Mouse (Mus musculus) intestine, postnatal 0 days (tissue): ENCODE results near the gene Emsy. TPM values are rescaled to one million over a fixed set of nuclear protein-coding genes. Genes with fewer than 3 reads are reported as not detected.

Experiments used
- ATAC-seq: fragments of 200-750 bp; cut with Nextera tagmentation; 2 replicates; pipeline ENCODE4 v1.8.0; 2017; ENCODE audit warnings: mild to moderate bottlenecking, moderate TSS enrichment, moderate library complexity
- H3K27ac ChIP-seq: fragments of 300-500 bp; sonication (generic); 2 replicates; pipeline ENCODE4 v1.5.1; 2014; ENCODE audit warnings: mild to moderate bottlenecking, low read depth, low read length, moderate library complexity
- H3K27me3 ChIP-seq: fragments of 300-500 bp; sonication (generic); replicated peaks from 2 replicates; pipeline ENCODE4 v1.6.1; 2014; ENCODE audit warnings: low read length, mixed read lengths; ENCODE audit not compliant: control insufficient read depth, insufficient read depth
- H3K36me3 ChIP-seq: fragments of 300-500 bp; sonication (generic); 2 replicates; pipeline ENCODE4 v1.6.1; 2014; ENCODE audit warnings: mild to moderate bottlenecking, moderate library complexity; ENCODE audit not compliant: control insufficient read depth, insufficient read depth
- H3K4me1 ChIP-seq: fragments of 300-500 bp; sonication (generic); replicated peaks from 2 replicates; pipeline ENCODE4 v1.6.1; 2014; ENCODE audit warnings: antibody characterized with exemption, low read length, mixed read lengths; ENCODE audit not compliant: control insufficient read depth, insufficient read depth
- H3K4me2 ChIP-seq: fragments of 300-500 bp; sonication (generic); replicated peaks from 2 replicates; pipeline ENCODE4 v1.6.1; 2014; ENCODE audit warnings: low read depth, mild to moderate bottlenecking, moderate library complexity
- H3K4me3 ChIP-seq: fragments of 300-500 bp; sonication (generic); 2 replicates; pipeline ENCODE4 v1.5.1; 2014; ENCODE audit warnings: low read depth, low read length
- H3K9ac ChIP-seq: fragments of 300-500 bp; sonication (generic); 2 replicates; pipeline ENCODE4 v1.6.1; 2014; ENCODE audit warnings: mild to moderate bottlenecking, low read depth, low read length
- H3K9me3 ChIP-seq: fragments of 300-500 bp; sonication (generic); 2 replicates; pipeline ENCODE4 v1.6.1; 2016; ENCODE audit warnings: mixed run types; ENCODE audit not compliant: control insufficient read depth
- CTCF ChIP-seq: sonication (generic); IDR thresholded peaks from 2 replicates; pipeline ENCODE4 v1.5.1; 2016; ENCODE audit warnings: low read depth, mild to moderate bottlenecking, control low read depth, antibody characterized with exemption, moderate library complexity
- WGBS: fragments of 180-500 bp; shearing (Covaris S2); extraction: QIAGEN DNeasy Blood & Tissue Kit; methylation state at CpG from one replicate; pipeline ENCODE4 v1.1.7; 2014; 5-methylcytosine and 5-hydroxymethylcytosine counted together
- polyA plus RNA-seq: library from polyadenylated mRNA; unstranded; fragments of >200 nt; fragmentation: Nextera tagmentation; extraction: Ambion mirVana; gene quantifications from 2 replicates; pipeline ENCODE4 v1.2.1, GENCODE M21; 2015

Gene Emsy
- polyA plus RNA-seq, 1 experiment from 2014 or later = 5.8 TPM

DNA sequence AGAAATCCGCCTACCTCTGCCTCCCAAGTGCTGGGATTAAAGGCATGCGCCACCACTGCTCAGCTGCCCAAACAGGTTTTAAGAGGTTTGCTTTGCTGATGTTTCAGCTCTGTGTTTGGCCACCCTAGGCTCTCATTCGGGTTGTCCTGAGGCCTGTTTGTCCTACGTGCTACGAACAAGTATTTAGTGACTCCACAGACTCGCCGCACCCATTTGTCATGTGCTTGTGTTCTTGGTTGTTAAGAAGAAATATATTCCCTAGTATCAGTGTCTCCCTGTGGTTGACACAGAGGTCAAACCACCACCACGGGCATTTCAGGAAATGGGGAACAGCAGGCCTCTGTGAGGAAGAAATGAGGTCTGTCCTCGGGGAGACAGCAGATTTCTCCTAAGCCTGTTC is 14.8 kb upstream of the Emsy start:
- Histone ChIP-seq H3K4me1 (no peaks in the 10 kb centered on the region), H3K4me2 (no peak overlapping the region), H3K27ac (no peak overlapping the region), H3K36me3 (no peaks in the 10 kb centered on the region), H3K9ac (no peak overlapping the region), H3K4me3 (no peak overlapping the region), H3K27me3 (no peaks in the 10 kb centered on the region), H3K9me3 (no peaks in the 10 kb centered on the region)
- peak; percentile 31; the same call in 1 of the 2 replicates for ATAC-seq
- WGBS = 57% methylated on average over 9 of the region's 9 CpGs
- no peak for TF ChIP-seq CTCF

DNA sequence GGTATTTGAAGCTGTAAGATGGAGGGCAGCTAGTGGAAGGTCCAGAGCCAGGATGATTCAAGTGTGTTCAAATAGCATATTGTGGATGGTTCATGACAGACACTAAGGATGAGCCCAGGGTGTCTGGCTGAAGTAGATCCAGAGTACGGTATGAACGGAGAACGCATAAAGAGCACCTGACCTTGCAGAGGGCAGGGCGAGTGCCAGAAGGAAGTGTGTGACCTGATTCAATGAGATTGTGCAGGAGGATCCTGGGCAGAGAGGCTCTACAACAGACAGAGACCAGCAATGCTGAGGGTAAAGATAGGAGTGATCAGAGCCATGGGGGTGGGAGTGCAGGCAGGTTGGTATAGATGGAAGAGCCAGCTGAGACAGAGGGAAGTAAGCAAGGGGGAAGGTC is 14.2 kb upstream of the Emsy start:
- 79% methylated on average over 4 of the region's 4 CpGs for WGBS
- Histone ChIP-seq H3K4me1 (no peaks in the 10 kb centered on the region), H3K9me3 (no peaks in the 10 kb centered on the region), H3K4me3 (no peak overlapping the region), H3K27me3 (no peaks in the 10 kb centered on the region), H3K27ac (no peak overlapping the region), H3K36me3 (no peaks in the 10 kb centered on the region), H3K9ac (no peak overlapping the region), H3K4me2 (no peak overlapping the region)
- ATAC-seq = no peak
- TF ChIP-seq CTCF = no peak

DNA sequence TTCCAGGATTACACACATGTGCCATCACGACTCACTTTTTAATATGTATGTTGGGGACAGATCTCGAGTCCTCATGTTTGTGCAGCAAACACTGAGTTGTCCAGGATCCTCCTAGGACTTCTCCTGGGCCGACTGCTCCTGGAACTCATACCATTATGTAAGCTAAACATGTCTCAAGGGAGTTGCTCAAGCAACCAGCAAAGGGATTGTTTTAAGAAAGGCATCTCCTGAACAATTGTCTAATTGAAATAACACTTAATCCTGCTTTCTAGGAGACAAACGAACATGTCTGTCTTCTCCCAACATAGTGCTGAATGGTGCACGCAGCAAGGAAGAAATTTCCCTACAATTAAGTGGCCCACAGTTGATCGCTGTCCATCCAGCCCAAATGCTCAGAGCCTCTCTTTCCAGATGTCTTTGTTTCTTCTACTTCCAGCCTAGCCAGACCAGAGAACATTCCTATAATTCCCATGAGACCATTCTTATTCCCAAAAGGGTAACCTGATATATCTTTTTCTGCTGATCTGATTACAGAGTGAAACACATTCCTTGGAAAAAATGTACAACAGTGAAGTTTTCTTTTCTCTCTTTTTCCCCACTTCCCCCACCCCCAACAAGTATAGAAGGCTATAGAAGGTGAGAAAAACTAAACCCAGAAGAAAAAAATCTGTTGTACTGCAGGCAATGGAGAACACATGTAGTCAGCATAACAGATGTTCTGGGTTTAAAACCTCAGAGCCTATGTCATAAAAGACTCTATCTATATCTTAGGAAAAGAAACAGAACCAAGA is 11.6 kb upstream of the Emsy start:
- Histone ChIP-seq H3K9ac (no peak overlapping the region), H3K27me3 (no peaks in the 10 kb centered on the region), H3K27ac (no peak overlapping the region), H3K4me2 (no peak overlapping the region), H3K4me3 (no peak overlapping the region), H3K4me1 (no peaks in the 10 kb centered on the region), H3K36me3 (no peaks in the 10 kb centered on the region), H3K9me3 (no peaks in the 10 kb centered on the region)
- TF ChIP-seq CTCF = no peak
- no peak for ATAC-seq
- 59% methylated on average over 6 of the region's 6 CpGs for WGBS

DNA sequence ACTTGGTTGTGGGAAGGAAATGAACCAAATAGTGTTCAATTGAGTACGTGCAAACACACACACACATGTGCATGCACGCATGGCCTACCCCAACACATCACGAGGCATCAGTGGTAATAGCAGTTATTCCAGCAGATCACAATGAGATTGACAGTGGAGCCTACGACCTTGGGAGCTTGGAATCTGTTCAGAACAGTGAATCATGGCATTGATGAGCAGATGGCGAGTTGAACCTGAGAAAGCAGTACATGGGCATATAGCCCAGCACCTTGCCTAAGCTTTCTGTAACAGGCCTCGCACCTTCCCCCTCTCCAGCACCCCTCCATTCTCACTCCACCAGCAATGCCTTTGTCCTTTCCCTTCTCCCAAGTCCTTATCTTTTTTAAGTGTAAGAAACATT is 9.1 kb upstream of the Emsy start:
- no peak overlapping the region for H3K9ac ChIP-seq
- 91% methylated on average over 6 of the region's 6 CpGs for WGBS
- no peak overlapping the region for H3K4me3 ChIP-seq
- no peaks in the 10 kb centered on the region for H3K9me3 ChIP-seq
- H3K36me3 ChIP-seq = no peaks in the 10 kb centered on the region
- H3K27me3 ChIP-seq = no peaks in the 10 kb centered on the region
- no peak overlapping the region for H3K27ac ChIP-seq
- H3K4me2 ChIP-seq = no peak overlapping the region
- no peaks in the 10 kb centered on the region for H3K4me1 ChIP-seq
- no peak for TF ChIP-seq CTCF
- ATAC-seq = no peak

DNA sequence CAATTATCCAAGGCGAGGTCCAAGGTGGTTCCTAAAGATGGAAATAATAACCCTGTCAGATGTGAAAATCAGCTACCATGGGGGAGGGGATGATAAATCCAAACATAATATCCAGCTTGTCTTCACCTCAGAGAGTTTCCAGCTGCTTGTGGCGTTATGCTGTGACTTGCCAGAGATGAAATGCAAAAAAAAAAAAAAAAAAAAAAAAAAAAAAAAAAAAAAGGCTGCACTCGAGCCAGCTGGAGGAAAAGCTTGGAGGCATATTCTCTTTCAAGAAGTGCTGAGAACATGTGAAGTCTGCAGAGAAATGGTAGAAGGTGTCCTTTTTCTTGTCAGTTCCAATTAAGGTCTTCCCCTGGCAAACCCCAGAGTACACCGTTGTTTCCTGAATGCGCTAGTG is 8.6 kb upstream of the Emsy start:
- no peaks in the 10 kb centered on the region for H3K27me3 ChIP-seq
- H3K4me1 ChIP-seq = no peaks in the 10 kb centered on the region
- H3K4me3 ChIP-seq = no peak overlapping the region
- H3K4me2 ChIP-seq = no peak overlapping the region
- WGBS = 61% methylated on average over 5 of the region's 5 CpGs
- H3K36me3 ChIP-seq = no peaks in the 10 kb centered on the region
- ATAC-seq = no peak
- H3K27ac ChIP-seq = no peak overlapping the region
- H3K9ac ChIP-seq = no peak overlapping the region
- no peaks in the 10 kb centered on the region for H3K9me3 ChIP-seq
- no peak for TF ChIP-seq CTCF

DNA sequence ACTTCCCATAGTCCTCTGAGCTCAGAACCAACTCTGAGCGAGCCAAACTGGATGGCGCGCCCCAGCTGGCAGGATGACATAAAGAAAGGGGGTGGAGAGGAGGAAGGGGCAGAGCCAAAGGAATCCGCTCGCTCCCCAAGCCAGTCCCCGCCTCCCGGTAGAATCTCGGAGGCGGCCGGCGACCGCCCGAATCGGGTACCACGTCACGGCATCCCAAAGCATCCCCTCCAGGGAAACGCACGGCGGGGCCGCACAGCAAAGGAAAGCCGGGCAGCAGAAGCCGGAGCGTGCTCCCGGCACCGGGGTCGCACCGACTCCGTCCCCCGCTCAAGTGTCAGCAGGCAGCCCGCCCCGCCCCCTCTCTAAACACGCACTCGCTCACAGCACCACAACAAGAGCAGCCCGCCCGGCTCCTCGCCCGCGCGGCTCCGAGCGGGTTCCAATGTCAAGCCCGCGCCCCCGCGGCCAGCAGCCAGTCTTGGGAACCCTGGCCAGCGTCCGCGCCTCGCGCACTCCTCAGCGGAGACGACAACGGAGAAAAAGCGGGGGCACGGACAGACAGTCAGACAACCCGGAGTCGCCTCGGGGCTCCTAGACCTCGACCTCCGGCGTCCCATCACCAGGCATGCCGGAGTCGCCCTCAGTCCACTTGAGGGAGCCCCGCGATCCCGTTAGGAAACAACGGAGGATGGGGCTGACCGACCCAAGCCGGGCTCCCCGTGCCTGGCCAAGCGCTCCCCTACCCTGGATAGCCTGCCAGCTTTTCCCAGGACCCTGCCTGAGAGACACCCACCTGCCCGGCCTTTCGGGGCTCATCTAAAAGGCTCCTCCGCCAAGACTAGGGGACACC is 677 bp downstream of the Emsy start:
- peak overlapping the region; percentile 75 for H3K9ac ChIP-seq
- no peaks in the 10 kb centered on the region for H3K4me1 ChIP-seq
- H3K36me3 ChIP-seq = peaks cover 16% of the 10 kb centered on the region
- H3K9me3 ChIP-seq = no peaks in the 10 kb centered on the region
- peak overlapping the region; percentile 86 for H3K4me2 ChIP-seq
- under 1% methylated on average over 71 of the region's 74 CpGs for WGBS
- H3K27ac ChIP-seq = peak overlapping the region; percentile 90
- peak; percentile 50 for TF ChIP-seq CTCF
- H3K27me3 ChIP-seq = no peaks in the 10 kb centered on the region
- peak; percentile 53 for ATAC-seq
- peak overlapping the region; percentile 98 for H3K4me3 ChIP-seq
